Mouse (Mus musculus): Measurements from ENCODE around the gene Phex.

DNA sequence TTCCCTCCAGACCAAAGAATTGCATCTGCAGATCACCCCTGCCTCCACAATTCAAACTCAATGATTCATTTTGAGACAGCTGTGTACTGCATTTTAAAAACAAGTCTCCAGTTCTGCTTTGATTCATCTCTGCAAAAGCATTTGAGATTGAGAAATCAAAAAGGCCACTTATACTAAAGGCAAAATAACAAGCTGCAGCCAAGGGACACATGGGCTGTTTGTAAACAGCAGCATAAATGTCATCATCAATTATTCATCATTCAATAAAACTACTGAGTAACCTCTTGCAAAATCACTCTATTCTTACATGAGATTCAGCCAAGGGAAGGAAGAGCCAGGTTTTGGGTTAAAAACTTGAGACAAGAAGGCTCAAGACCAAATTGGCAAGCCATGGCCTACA lies 122.7 kb downstream of the Phex start:
- TF ChIP-seq POLR2A (IDR thresholded peaks at IDR 0.05; ENCODE audit: borderline replicate concordance, control insufficient read depth, low read depth, low read length) = no peak
- TF ChIP-seq CTCF (IDR thresholded peaks at IDR 0.05; ENCODE audit: control insufficient read depth, insufficient read depth, low read length) = no peak
